Mouse (Mus musculus) central nervous system, embryonic 11.5 days (tissue): ENCODE results near the gene Mettl27. TPM values are rescaled to one million over a fixed set of nuclear protein-coding genes. Genes with fewer than 3 reads are reported as not detected.

Experiments
- polyA plus RNA-seq: library from polyadenylated mRNA; depleted of rRNA; stranded (reverse); fragments of >200 nt; gene quantifications from 2 replicates; pipeline ENCODE4 v1.2.3, GENCODE M21; 2012; rRNA removed

Mettl27 gene
- 6.1 and 12.3 TPM in 2 replicates for polyA plus RNA-seq

DNA sequence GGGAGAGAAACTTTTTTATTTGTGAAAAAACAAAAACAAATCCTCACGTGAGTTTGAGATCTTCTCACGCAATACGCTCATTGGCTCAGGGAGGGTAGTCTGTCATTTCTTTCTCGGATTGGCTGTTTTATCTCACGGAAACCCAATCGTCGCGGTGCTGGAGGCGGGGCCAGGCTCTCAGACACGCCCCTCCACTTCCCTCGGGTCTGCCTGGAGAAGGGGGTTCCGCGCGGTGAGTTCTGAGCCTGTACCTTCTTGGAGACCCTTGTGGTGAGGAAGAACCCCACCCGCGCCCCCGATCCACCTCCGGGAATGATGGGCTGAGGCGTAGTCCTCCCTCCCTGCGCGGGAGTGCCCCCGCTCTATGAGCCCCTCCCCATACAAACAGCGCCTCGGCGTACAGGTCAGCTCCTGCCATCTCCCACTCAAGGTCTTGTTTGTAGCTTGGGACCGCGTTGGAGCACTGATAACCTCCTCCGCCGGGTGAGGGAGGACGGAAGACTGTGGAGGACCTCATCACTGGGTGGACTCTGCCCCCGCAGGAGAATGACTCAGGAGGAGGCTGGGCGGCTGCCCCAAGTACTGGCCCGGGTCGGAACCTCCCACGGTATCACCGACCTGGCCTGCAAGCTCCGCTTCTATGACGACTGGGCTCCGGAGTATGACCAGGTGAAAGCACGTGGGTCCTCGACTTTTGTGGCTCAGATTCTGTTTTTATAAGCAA, at the start of gene Mettl27:
TSS of gene Mettl27 (plus strand) at position 190 of the 724 bp plus-strand sequence.

DNA sequence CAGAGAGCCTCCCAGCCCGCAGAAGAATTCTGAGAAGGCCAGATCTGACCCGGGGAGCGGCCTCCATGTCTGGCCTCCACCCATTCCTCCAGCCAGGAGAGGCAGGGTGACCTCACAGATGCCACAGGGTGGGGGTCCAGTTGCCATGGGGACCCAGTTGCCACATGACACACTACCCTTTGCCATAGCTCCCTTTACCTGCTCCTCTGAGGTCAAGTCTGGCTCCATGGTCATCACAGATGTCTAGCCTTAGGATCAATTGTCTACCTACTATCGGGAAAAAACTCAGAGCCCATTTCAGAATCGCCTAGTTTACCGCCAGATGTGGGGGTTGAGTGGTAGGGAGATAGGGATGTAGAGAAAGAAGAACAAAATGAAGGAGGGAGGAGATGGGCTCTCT, 25.5 kb upstream of the Mettl27 start, which contains the start of gene Tmem270:
TSS of gene Tmem270 (minus strand) at position 101 of the 400 bp plus-strand sequence.

DNA sequence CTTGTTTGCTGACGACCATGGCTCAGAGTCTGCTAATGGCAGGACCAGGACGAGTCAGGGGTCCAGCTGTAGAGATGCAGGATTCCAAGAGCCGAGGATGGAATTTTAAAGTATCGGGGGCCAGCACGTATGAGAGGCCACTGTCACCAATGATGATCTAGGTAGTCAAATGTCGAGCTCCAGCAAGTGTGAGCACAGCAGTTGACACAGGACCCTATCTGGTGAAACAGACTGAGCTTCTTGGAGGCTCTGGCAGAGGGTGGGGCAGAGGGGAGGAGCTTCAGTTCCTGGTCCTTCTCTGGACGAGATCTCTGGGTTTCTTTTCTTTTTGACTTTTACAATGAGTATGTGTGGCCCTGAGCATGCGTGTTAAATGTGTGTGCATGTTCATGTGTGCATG, 16.9 kb upstream of the Mettl27 start, which contains the start of gene Cldn13:
TSS of gene Cldn13 (minus strand) at position 216 of the 400 bp plus-strand sequence.

DNA sequence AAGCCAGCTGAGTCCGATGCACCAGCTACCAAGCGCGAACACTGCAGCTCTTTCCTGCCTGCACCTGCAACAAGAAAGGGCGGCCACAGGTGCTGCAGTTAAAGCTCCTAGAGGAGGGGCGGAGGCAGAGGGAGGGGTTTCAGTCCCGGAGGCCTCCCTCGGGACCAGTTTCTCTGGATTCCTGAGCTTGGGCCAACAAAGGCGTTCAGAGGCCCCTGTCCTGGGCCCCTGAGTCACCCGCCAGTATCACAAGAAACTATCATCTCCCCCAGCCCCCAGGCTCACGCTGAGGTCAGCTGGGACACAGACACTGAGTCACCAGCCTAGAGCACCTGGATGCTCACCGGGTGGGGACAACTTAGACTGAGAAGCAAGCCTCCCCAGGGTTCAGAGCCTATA, 14.7 kb downstream of the Mettl27 start, which contains the start of gene Cldn4:
TSS of gene Cldn4 (minus strand) at position 78 of the 399 bp plus-strand sequence.

DNA sequence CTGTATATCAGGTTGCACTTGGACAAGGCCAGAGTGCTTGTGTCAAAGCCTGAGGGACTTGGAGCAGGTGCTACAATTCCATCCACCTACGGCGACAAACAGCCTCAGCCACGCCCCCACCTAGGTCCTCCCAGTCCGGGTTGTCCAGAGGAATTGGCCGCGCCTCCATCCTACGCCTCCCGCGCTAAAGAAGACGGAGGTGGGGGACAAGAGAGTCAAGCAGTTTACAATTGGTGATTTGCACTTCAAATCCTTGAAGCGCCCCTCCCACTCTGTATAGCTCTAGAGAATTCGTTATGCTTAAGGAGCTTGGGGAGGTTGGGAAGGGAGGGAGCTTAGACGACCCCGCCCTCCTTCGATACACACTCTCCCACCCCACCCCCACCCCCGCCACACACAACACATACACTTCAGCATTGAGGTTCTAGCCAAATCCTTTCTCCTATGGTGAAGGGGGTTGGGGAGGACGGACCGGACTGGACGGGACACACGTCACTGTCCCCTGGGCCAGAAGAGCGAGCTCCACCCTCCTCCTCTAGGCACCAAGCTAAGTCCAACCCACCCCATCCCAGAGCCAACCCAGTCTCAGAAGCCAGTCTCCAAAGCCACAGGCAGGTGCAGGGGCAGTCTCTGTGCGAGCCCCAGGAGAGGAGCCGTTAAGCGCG, 53.6 kb downstream of the Mettl27 start, which contains the start of gene Cldn3:
TSS of gene Cldn3 (plus strand) at position 582 of the 665 bp plus-strand sequence.

Other genes starting within 250 kb of the Mettl27 start
- gene Limk1, start 243.8 kb upstream of the Mettl27 start, polyA plus RNA-seq = 41.4 and 45.1 TPM in 2 replicates
- gene Eln, start 185.0 kb upstream of the Mettl27 start, polyA plus RNA-seq = 8.6 and 16.8 TPM in 2 replicates
- gene Tmem270, start 25.6 kb upstream of the Mettl27 start, polyA plus RNA-seq = not detected in 2 replicates
- gene Cldn13, start 16.8 kb upstream of the Mettl27 start, polyA plus RNA-seq = 7.1 and 11.9 TPM in 2 replicates
- 3.0 and 6.3 TPM in 2 replicates for gene Cldn4, start 14.6 kb downstream of the Mettl27 start, polyA plus RNA-seq
- gene Cldn3, start 53.8 kb downstream of the Mettl27 start, polyA plus RNA-seq = 1.2 and 2.8 TPM in 2 replicates
- gene Abhd11, start 76.8 kb downstream of the Mettl27 start, polyA plus RNA-seq = 34.8 and 49.6 TPM in 2 replicates
- gene Stx1a, start 91.1 kb downstream of the Mettl27 start, polyA plus RNA-seq = 32.9 and 37.0 TPM in 2 replicates
- gene Dnajc30, start 131.8 kb downstream of the Mettl27 start, polyA plus RNA-seq = 16.1 and 22.3 TPM in 2 replicates
- 110 and 175 TPM in 2 replicates for gene Bud23, start 132.6 kb downstream of the Mettl27 start, polyA plus RNA-seq
- gene Vps37d, start 145.9 kb downstream of the Mettl27 start, polyA plus RNA-seq = 20.8 and 26.8 TPM in 2 replicates
- 3.9 and 4.3 TPM in 2 replicates for gene Mlxipl, start 157.5 kb downstream of the Mettl27 start, polyA plus RNA-seq
- 18.3 and 18.7 TPM in 2 replicates for gene Tbl2, start 217.3 kb downstream of the Mettl27 start, polyA plus RNA-seq
- gene Bcl7b, start 235.9 kb downstream of the Mettl27 start, polyA plus RNA-seq = 19.9 and 22.0 TPM in 2 replicates